Mouse (Mus musculus) urinary bladder, postnatal 36 days (tissue): Measurements from ENCODE around the gene Vps35.

Experiments
- DNase-seq, 2 experiments: peaks; one replicate each; pipeline ENCODE4 v3.0.0; 2022; ENCODE audit warnings: low spot score in 2 of 2, mixed read lengths in 1 of 2

Gene Vps35

DNA sequence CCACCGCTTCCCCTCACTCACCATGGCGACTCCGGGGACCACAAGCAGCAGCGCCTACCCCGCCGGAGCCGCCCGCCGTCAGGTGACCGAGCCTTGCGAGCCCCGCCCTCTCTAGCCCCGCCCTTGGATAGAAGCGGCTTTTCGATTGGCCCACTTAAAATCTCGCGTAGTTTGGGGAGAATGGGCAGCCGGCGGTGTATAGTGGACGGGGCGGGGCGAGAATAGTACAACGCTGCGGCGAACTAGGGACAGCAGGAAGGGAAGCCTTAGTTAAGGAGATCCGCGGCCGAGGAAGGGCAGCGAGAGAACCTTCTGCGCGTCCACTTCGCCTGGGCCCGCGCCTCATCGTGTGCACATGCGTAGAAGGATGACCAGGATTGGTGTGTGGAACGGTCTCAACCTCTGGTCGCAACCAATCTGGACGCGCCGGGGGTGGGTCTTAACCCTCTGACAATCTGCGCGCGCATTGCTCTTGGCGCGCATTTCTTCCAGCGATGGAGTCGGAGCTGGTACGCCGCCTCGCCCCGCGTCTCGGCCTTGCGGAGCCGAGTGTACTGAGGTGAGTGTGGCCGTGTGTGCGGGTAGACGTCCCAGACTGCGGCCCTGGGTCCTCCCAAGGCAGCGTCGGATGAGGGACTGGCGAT, at the start of gene Vps35, which contains the start of gene Orc6:
Gene Vps35, minus strand, starts transcription at position 369 of the 644 bp plus-strand sequence.
Gene Orc6, plus strand, starts transcription at position 199 of the 644 bp plus-strand sequence.
- peak; percentile 95 for DNase-seq

DNA sequence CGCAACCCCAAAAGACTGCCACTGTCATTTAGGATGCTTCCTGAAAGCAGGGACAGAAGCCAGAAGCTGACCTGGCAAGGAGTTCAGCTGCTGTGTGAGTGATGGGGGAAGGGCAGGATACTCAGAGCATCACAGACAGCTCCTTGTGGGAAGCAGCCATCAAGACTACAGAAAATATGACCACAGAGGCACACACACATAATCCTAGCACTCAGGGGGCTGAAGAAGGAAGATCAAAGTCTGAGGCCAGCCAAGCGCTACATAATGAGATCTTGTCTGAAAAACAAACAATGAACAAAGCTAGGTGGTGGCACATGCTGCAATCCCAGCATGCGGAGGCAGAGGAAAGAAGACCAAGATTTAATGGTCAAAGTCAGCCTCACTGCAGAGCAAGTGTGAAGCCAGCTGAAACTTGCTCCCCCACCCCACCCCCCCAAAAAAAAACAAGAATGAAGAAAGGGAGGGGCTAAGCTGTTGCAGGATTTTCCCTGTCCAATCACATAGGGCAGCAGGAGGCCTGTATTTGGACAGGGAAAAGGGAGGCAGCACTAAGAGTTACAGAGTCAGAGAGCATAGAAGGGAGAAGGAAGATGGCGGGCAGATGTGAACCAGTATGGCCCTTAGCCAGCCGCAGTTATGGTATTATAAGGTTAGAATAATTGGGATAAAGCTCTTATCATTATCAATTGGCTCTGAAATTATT, 40.4 kb upstream of the Vps35 start:
- no peak for DNase-seq

DNA sequence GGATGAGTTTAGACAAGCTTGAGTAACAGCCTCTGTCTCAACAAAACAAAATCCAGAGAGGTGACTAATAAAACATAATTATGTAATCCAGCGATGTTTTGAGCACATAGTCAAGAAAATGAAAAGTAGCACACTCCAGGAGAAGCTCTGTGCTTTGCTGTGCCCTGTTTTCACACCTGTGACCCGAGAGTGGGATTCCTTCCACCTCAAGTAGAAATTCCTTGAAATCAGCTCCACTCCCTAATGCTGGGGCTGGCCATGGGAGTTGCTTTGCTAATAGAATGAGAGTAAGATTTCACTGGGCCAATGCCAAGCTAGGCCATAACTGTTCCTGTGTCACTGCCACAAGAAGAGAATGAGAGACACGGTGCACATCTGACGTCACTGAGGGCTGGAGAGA, 38.1 kb upstream of the Vps35 start:
- DNase-seq, result no peak

DNA sequence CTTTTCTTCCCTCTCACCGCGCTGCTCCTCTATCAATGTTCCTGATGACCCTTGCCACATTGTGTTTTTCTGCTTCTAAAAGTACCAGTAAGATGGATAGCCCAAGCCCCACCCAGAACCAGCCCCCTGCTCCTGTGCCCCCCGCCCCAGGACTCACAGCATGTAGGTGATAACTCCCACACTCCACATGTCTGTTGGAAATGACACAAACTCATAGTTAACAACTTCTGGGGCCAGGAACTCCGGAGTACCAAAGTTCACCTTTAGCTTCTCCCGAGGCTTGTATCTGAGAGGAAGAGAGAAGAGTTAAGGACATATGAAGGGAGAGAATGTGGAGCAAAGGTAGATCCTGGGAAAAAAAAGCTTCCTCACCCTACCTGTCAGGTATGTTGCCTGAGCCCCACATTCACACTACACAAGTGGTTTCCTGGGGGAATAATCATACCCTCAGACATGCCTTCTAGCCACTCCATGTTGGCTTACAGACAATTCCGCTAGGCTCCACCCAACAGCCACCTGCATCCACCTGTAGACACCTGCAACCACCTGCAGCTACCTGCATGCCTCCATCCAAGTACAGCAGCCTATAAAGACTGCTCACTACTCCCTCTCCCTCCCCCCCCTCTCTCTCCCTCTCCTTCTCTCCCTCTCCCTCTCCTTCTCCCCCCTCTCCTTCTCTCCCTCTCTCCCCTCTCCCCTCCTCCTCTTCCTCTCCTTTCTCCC, 36.8 kb upstream of the Vps35 start:
- no peak for DNase-seq

DNA sequence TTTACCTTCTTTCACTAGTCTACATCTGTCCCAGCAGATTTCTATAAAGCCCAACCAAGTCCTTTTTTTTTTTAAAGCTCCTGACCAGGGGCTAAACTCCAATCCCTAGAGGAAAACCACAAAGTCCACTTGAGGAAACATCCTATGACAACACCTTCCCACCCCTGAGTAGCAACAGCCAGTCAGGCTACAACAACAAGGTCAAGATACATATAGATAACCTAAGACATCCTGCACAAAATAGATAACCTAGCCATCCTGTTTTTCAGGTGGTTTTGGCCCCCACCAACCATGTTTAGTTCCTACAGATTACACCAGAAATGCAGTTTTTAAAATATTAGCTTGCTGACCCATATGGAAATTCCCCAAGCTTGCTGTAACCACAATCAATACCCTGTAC, 35.5 kb upstream of the Vps35 start:
- no peak for DNase-seq

DNA sequence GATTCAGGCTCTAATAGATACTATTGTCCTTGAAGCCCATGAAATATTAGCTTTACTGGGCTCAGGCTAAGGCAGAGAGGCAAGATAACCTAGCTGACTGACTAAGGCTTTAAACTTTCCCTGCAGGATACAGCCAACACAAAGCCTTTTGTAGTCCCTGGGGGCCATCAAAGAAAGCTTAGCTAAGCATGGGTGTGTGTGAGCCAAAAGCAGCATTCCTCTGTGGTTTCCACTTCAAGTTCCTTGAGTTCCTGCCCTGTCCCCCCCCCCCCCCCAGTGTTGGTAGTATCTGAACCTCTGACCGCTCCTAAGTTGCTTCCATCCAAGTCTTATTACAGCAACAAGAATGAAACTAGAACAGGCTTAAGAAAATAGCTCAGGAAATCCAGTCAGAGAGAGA, 29.9 kb upstream of the Vps35 start:
- no peak for DNase-seq

DNA sequence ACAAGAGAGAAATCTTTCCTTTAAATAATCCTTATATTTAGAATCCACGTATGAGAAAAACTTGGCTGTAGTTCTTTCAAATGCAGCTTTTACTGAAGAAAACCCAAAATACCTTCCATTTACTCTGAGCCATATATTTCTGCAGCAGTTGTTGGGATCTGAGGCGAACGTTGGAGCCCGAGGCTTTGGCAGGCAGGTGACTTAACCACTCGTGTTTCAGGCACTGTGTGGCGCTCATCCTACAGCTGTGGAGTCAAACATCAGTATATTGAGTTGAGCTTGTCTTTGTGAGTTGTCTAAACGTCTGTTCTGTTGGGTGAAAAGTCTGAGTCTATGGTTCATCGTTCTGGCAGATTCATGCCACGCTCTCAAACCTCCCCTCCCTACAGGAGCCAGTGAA, 27.4 kb upstream of the Vps35 start:
- DNase-seq, result no peak

DNA sequence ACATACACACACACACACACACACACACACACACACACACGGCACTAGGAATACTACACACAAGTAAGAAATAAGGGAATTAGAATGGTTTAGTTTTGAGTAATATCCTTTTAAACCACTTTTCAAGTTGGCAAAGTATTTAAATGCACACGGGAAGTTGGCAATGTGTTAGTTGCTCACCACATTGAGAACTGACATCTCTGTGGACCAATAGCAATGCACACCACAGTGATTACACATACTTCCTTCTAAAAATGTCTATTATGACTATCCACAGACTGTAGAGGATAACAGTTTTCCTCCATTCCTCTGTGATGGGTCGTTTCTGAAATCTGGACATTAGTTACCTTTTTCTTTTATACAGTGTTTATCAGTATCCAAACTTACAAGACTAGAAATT, 23.5 kb upstream of the Vps35 start:
- DNase-seq, result no peak

DNA sequence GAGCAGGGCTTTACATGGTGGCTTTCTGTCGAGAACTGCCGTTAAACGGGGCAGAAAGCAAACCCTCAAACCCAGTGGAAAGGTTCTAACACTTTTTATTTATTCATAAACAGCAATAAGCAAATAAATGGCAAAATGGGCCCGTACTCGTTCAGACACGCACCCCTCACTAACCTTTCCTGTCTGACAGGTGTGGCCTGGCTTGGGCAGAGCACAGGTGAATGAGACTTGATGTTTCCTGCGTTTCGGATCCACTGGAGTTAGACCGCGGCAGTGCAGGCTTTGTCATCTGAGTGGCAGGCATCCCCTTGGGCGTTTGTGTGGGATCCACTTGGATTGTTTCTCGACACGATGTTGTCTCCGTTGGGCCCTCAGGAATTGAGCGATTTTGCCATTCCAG, 22.4 kb upstream of the Vps35 start:
- DNase-seq, result peak; percentile 54 to 59

DNA sequence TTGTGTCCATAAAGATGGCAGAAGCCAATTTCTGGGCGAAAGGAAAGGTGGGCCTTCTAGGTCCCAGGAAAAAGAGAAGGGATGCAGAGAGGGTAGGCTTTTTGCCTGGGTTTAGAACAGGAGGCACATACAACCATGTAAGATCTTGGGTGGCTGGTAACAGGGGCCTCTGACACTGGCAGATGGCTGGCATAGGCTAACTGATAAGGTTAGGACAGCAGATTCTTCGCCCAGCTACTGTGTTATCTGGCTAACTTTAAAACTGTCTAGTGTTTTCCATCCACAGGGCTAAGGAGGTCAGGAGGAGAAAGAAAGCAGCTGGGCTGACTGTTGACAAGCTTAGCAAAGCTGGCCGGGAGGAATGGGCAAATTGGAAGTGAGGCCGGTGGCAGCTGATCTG, 18.9 kb upstream of the Vps35 start:
- DNase-seq, result no peak

DNA sequence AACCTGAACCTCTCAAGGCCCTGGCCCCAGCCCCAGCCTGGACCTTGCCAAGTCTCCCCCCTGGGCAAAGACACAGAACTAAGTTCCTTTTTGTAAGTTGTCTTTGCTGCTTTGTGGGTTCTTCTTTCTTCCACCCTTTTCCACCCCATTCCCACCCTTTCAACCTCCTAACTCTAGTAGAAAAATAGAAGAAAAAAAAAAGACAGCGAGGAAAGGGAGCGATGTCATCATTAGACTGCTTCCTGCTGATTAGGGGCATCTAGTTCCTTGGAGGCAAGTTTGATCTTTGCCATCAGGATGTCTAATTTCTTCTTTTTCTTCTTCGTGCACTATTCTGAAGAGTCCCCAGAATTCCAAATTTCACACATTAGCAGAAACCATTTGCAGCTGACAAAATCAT, 13.4 kb upstream of the Vps35 start:
- no peak for DNase-seq

DNA sequence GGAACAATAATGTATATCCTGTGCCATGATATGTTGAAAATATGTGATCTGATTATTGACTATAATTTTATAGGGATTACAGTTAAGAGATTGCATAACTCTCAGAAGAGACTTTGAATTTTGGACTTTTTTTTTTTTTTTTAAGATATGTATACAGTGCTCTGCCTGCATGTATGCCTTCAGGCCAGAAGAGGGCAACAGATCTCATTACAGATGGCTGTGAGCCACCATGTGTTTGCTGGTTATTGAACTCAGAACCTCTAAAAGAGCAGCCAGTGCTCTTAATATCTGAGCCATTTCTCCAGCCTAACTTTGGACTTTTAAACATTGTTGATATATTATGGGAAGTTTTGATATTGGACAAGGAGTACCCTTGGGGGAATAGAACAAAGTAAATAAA, 12.1 kb upstream of the Vps35 start:
- DNase-seq, result peak in 1 of 2 experiments; percentile 12

DNA sequence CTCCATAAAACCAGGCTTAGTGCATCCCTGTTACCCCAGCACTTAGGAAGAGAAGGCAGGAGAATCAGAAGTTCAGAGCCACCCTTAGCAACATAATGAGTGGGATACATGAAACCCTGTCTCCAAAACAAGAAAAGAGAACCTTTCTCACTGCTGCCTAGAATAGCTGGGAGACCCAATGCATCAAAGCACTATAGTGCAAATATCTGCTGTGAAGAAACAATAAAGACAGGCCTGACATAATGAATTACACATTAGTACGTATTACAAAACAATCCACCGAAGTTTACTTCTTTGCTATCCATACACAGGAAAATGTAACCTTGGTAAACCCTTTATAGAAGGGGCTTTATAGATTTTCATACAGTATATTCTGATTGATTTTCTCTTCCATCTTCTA, 9.0 kb upstream of the Vps35 start:
- DNase-seq, result no peak

DNA sequence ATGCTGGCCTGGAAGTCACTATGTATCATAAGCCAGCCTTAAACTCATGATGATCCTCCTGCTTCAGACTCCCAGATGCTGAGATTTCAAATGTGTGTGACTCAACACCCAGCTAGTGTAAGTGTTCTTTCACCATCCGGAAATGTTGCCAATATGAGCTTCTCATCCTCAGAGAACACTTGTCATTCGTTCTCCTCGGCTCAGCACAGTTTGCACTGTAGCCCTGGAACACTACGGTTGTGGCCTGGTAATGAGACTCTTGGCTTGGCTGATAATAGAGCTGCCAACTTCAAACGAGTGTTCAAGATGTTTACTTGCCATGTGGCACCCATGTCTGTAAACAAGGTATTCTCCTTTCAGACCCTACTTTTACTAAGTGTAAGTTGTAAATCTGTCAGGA, 3.9 kb upstream of the Vps35 start:
- DNase-seq, result no peak

DNA sequence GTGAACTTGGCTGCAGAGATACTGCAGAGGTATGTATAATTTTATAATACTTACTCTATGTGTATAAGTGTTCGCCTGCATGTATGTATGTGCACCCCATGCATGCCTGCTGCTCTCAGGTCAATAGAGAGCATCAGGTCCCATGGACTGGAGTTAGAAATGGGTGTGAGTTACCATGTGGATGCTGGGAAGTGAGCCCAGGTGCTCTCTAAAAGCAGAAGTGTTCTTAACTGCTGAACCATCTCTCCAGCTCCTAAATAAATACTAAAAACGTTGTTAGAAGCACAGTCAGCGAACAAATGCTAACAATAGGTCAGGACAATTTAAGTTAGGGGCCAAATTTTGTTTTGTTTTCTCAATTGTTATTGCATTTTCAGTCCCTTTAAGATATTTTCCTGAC, 3.3 kb upstream of the Vps35 start:
- no peak for DNase-seq

DNA sequence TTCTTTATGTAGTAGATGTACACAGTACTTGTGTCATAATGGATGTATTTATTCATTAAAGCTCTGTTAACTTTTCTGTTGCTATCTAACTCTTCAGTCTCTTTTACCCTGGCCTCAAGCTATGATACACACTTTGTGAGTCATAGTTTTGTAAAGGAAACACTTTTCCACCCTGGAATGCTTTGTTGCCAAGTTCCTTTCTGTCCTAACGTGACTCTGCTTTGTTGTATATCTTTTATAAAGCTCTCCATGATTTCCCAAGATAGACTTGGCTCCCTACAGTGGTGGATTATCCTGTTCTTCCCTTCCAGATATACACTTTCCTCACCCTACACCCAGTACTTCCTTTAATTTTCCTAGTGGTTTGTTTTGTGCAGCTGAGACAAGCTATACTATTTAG, 2.3 kb upstream of the Vps35 start:
- DNase-seq, result no peak

DNA sequence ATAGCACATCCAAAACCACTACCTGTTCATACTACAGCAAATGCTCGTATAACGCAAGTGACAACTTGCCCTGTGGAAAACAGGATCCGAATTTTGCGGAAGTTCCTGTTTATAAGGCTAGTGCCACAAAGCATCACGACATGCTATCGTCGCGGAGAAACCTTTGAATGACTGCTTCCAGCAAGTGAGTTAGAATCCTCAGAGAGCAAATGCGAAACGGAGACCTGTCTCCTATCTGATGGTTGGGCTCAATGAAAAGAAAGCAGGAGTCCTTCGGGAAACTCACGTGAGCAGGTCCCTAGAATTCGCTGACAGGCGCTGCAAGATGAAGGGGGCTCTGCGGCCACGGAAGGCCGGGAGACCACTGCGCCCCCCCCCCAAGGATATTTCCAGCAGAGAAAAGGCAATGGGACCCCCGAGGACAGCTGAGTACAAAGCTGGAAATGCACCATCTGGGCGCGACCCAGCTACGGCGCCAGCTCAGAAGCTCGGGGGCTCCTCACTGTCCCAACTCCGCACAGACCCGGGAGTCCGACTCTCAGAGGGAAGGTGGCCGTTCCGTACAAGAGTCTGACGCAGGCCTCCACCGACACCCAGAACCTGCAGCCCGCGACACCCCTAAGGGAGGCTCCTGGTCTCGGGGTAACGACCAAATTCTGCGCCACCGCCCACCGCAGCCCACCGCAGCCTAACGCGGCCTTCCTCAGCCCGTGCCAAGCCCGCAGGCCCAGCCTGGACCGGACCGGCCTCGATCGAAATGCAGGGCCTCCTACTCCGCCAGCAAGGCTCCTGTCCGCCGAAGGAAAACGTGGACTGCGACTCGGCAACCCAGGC, 785 bp downstream of the Vps35 start:
- DNase-seq, result peak; percentile 1 to 12

DNA sequence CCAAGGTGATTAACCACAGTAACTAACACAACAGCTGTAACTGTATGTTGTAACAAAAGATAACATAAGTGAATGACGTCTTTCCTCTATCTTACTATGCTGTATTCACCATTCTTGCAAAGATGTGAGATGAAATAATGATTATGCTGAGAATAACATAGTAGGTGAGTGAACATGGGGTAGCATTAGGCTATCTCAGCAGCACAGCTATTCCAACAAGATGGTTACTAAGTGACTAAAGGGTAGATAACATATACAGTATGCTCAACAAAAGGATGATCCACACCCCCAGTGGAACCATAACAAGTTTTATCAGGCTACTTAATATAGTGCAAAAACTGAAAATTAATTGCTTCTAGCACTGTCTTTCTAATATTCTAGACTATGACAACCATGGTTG, 12.8 kb downstream of the Vps35 start:
- DNase-seq, result no peak

DNA sequence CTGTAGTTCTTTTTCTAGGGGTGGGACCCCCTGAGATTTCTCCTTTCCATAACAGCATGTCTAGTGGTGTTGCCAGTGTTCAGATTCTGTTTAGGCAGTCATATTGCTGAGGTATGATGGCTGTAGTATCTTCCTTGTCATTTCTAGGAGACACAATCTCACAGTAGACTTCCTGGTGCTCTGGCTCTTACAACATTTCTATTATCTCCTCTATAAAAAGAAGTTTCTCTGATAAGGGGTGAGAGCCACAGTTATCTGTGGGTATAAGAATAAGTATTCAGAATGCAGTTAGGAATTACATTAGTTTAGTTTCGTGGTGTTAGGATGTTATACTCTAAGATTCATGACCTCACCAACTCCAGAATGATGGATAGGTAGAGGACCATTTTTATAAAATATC, 72.3 kb downstream of the Vps35 start:
- DNase-seq, result no peak

DNA sequence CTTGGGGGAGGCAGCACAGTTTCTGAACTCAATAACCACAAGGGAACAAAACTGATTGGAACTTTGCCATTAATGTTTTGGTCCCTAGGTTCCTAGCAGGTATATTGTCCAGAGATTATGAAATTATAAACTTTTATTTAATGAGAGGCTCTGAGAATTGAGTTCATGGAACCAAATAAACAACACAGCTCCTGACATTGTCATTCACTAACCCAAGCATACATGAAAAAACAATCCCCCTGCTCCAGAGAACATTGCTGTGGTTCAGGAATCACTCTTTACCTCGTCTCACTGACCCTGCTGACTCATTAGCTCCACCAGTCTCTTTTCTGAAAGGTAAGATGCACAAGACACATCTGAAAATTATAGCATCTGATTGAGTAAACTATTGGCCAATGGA, 73.9 kb downstream of the Vps35 start, which contains the start of gene Olfr371:
Gene Olfr371, plus strand, starts transcription at position 301 of the 400 bp plus-strand sequence.
- DNase-seq, result no peak

DNA sequence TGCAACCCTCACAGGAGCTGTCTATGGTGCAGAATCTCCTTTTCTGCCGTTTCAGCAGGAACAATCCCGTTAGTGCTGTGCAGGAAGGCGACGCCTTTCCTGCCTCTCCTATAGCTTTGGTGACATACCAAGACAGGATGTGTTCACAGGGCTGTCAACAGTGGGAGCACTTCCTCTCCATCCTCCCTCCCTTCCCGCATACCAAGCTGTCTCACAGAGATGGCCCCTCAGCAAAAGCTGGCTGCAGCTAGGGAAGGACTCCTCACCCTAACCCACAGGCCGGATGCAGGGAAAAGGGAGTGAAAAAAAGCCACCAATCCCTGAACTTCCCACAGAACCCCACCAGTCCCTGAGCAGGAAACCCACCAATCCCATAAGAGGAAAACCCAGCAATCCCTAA, 78.6 kb downstream of the Vps35 start:
- no peak for DNase-seq

DNA sequence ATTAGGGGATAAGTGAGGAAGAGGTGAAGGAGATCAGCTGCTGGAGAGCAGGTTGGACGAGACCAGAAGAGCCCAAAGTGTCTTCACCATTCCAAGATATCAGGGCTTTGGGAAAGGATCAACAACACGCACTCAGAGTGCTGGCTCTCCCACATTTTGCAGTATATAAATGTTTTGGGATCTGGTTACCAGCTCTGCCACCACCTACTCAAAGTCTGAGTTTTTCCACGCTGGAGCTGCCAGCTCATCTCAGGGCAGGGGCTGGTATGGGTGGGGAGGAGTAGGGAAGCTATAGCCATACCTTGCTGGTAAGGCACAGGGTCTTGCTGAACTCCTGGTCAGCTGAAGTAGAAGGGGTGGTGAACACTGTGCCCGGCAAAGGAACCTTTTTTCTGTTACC, 79.4 kb downstream of the Vps35 start:
- DNase-seq, result no peak
